Mouse (Mus musculus): ENCODE data around the gene Trpm4. TPM values are rescaled to one million over a fixed set of nuclear protein-coding genes. Genes with fewer than 3 reads are reported as not detected.

The Trpm4 gene
- polyA plus RNA-seq, 1 experiment from 2014 or later = 20.0 TPM

GRCm38 (mm10) chr7:45342081-45342480 lies 8.5 kb upstream of the Trpm4 start:
- H3K4me1 ChIP-seq = peaks cover 44% of the 10 kb centered on the region
- H3K4me2 ChIP-seq = no peak overlapping the region
- no peaks in the 10 kb centered on the region for H3K36me3 ChIP-seq
- ATAC-seq (ENCODE audit: borderline replicate concordance, extremely low read depth, low FRiP score, low TSS enrichment) = no peak
- no peak overlapping the region for H3K27ac ChIP-seq
- 90% methylated on average over 11 of the region's 11 CpGs for WGBS
- no peaks in the 10 kb centered on the region for H3K27me3 ChIP-seq
- no peak overlapping the region for H3K4me3 ChIP-seq
- H3K9ac ChIP-seq = no peak overlapping the region
- no peaks in the 10 kb centered on the region for H3K9me3 ChIP-seq

GRCm38 (mm10) chr7:45341303-45341702 lies 7.7 kb upstream of the Trpm4 start:
- H3K9me3 ChIP-seq = no peaks in the 10 kb centered on the region
- H3K9ac ChIP-seq = no peak overlapping the region
- H3K36me3 ChIP-seq = no peaks in the 10 kb centered on the region
- peak overlapping the region; percentile 35; the same call in 1 of the 2 replicates for H3K27ac ChIP-seq
- no peaks in the 10 kb centered on the region for H3K27me3 ChIP-seq
- H3K4me2 ChIP-seq = peak overlapping the region; percentile 91
- WGBS = 4% methylated on average over 8 of the region's 8 CpGs
- peak overlapping the region; percentile 55; the same call in 1 of the 2 replicates for H3K4me3 ChIP-seq
- H3K4me1 ChIP-seq = peaks cover 44% of the 10 kb centered on the region
- peak; percentile 3; the same call in 1 of the 2 replicates for ATAC-seq (ENCODE audit: borderline replicate concordance, extremely low read depth, low FRiP score, low TSS enrichment)

GRCm38 (mm10) chr7:45340669-45341068 lies 7.1 kb upstream of the Trpm4 start:
- H3K4me1 ChIP-seq = peaks cover 44% of the 10 kb centered on the region
- no peaks in the 10 kb centered on the region for H3K36me3 ChIP-seq
- peak overlapping the region; percentile 55 for H3K4me3 ChIP-seq
- H3K9me3 ChIP-seq = no peaks in the 10 kb centered on the region
- peak; percentile 25; the same call in 1 of the 2 replicates for ATAC-seq (ENCODE audit: borderline replicate concordance, extremely low read depth, low FRiP score, low TSS enrichment)
- 0% methylated on average over 11 of the region's 11 CpGs for WGBS
- H3K27ac ChIP-seq = peak overlapping the region; percentile 70
- peak overlapping the region; percentile 91 for H3K4me2 ChIP-seq
- no peaks in the 10 kb centered on the region for H3K27me3 ChIP-seq
- H3K9ac ChIP-seq = peak overlapping the region; percentile 64

GRCm38 (mm10) chr7:45340066-45340442 lies 6.5 kb upstream of the Trpm4 start:
- H3K27ac ChIP-seq = peak overlapping the region; percentile 70
- no peak for ATAC-seq (ENCODE audit: borderline replicate concordance, extremely low read depth, low FRiP score, low TSS enrichment)
- H3K27me3 ChIP-seq = no peaks in the 10 kb centered on the region
- H3K9ac ChIP-seq = peak overlapping the region; percentile 64
- peak overlapping the region; percentile 91 for H3K4me2 ChIP-seq
- no peaks in the 10 kb centered on the region for H3K9me3 ChIP-seq
- peaks cover 47% of the 10 kb centered on the region for H3K4me1 ChIP-seq
- H3K36me3 ChIP-seq = no peaks in the 10 kb centered on the region
- H3K4me3 ChIP-seq = peak overlapping the region; percentile 55
- under 1% methylated on average over 11 of the region's 11 CpGs for WGBS

- Histone ChIP-seq H3K4me2 (peak overlapping the region; percentile 91), H3K9ac (peak overlapping the region; percentile 64), H3K27me3 (no peaks in the 10 kb centered on the region), H3K27ac (peak overlapping the region; percentile 70), H3K4me3 (peak overlapping the region; percentile 55), H3K36me3 (no peaks in the 10 kb centered on the region), H3K9me3 (no peaks in the 10 kb centered on the region), H3K4me1 (peaks cover 52% of the 10 kb centered on the region)
- WGBS = 0% methylated on average over 35 of the region's 39 CpGs
- ATAC-seq (ENCODE audit: borderline replicate concordance, extremely low read depth, low FRiP score, low TSS enrichment) = peak; percentile 82
Observed at GRCm38 (mm10) chr7:45339410-45340065, 6.0 kb upstream of the Trpm4 start.

GRCm38 (mm10) chr7:45338161-45338911 lies 4.8 kb upstream of the Trpm4 start:
- peaks cover 57% of the 10 kb centered on the region for H3K4me1 ChIP-seq
- H3K27me3 ChIP-seq = no peaks in the 10 kb centered on the region
- no peaks in the 10 kb centered on the region for H3K36me3 ChIP-seq
- H3K9ac ChIP-seq = no peak overlapping the region
- H3K4me2 ChIP-seq = peak overlapping the region; percentile 91
- H3K27ac ChIP-seq = peak overlapping the region; percentile 38; the same call in 1 of the 2 replicates
- no peaks in the 10 kb centered on the region for H3K9me3 ChIP-seq
- WGBS = 3% methylated on average over 14 of the region's 14 CpGs
- peak overlapping the region; percentile 55; the same call in 1 of the 2 replicates for H3K4me3 ChIP-seq
- ATAC-seq (ENCODE audit: borderline replicate concordance, extremely low read depth, low FRiP score, low TSS enrichment) = 0 out of 2 replicates have a peak, but pooled peaks have one; percentile 1

- 14% methylated on average over 4 of the region's 4 CpGs for WGBS
- peaks cover 64% of the 10 kb centered on the region for H3K4me1 ChIP-seq
- no peak overlapping the region for H3K4me2 ChIP-seq
- no peak overlapping the region for H3K4me3 ChIP-seq
- H3K27me3 ChIP-seq = no peaks in the 10 kb centered on the region
- no peak overlapping the region for H3K27ac ChIP-seq
- no peak overlapping the region for H3K9ac ChIP-seq
- no peaks in the 10 kb centered on the region for H3K36me3 ChIP-seq
- ATAC-seq (ENCODE audit: borderline replicate concordance, extremely low read depth, low FRiP score, low TSS enrichment) = no peak
- H3K9me3 ChIP-seq = no peaks in the 10 kb centered on the region
Observed at GRCm38 (mm10) chr7:45337469-45337868, 3.9 kb upstream of the Trpm4 start.

- Histone ChIP-seq H3K4me1 (peaks cover 67% of the 10 kb centered on the region), H3K4me2 (no peak overlapping the region)
- WGBS = 87% methylated on average over 4 of the region's 4 CpGs
Observed at GRCm38 (mm10) chr7:45336319-45336718, 2.7 kb upstream of the Trpm4 start.

GRCm38 (mm10) chr7:45335056-45335455 lies 1.5 kb upstream of the Trpm4 start, which contains the start of gene Hrc:
Hrc (plus strand) TSS chr7:45335290.
- peak within 1 kb of the TSS; percentile 94; the same call in 1 of the 2 replicates for H3K27ac ChIP-seq
- H3K4me2 ChIP-seq = peak within 1 kb of the TSS; percentile 85; the same call in 1 of the 2 replicates
- 24% methylated on average over 5 of the region's 5 CpGs for WGBS
- ATAC-seq (ENCODE audit: borderline replicate concordance, extremely low read depth, low FRiP score, low TSS enrichment) = no peak
- H3K4me1 ChIP-seq = peaks cover 55% of the 10 kb centered on the region
- no peaks in the 10 kb centered on the region for H3K9me3 ChIP-seq
- H3K9ac ChIP-seq = no peak within 1 kb of the TSS
- no peaks in the 10 kb centered on the region for H3K27me3 ChIP-seq
- no peak within 1 kb of the TSS for H3K4me3 ChIP-seq
- no peaks in the 10 kb centered on the region for H3K36me3 ChIP-seq

More at GRCm38 (mm10) chr7:45336319-45336718, 2.7 kb upstream of the Trpm4 start:
- Histone ChIP-seq H3K27me3 (no peaks in the 10 kb centered on the region), H3K9me3 (no peaks in the 10 kb centered on the region), H3K36me3 (no peaks in the 10 kb centered on the region), H3K27ac (no peak overlapping the region), H3K9ac (no peak overlapping the region), H3K4me3 (no peak overlapping the region)
- ATAC-seq (ENCODE audit: borderline replicate concordance, extremely low read depth, low FRiP score, low TSS enrichment) = no peak

- no peaks in the 10 kb centered on the region for H3K9me3 ChIP-seq
- no peaks in the 10 kb centered on the region for H3K36me3 ChIP-seq
- H3K4me2 ChIP-seq = peak overlapping the region; percentile 85; the same call in 1 of the 2 replicates
- peaks cover 50% of the 10 kb centered on the region for H3K4me1 ChIP-seq
- no peak overlapping the region for H3K4me3 ChIP-seq
- no peaks in the 10 kb centered on the region for H3K27me3 ChIP-seq
- ATAC-seq (ENCODE audit: borderline replicate concordance, extremely low read depth, low FRiP score, low TSS enrichment) = no peak
- H3K9ac ChIP-seq = no peak overlapping the region
- WGBS = 8% methylated on average over 3 of the region's 3 CpGs
- 0 out of 2 replicates have a peak overlapping the region, but pooled peaks have one; percentile 10 for H3K27ac ChIP-seq
Observed at GRCm38 (mm10) chr7:45334605-45335004, 1.0 kb upstream of the Trpm4 start.

GRCm38 (mm10) chr7:45332685-45333425 lies 725 bp downstream of the Trpm4 start:
- 1% methylated on average over 22 of the region's 22 CpGs for WGBS
- Histone ChIP-seq H3K9me3 (no peaks in the 10 kb centered on the region), H3K27me3 (no peaks in the 10 kb centered on the region), H3K4me3 (peak overlapping the region; percentile 63), H3K9ac (peak overlapping the region; percentile 72), H3K4me2 (peak overlapping the region; percentile 85), H3K4me1 (peaks cover 33% of the 10 kb centered on the region), H3K36me3 (no peaks in the 10 kb centered on the region), H3K27ac (peak overlapping the region; percentile 94)
- ATAC-seq (ENCODE audit: borderline replicate concordance, extremely low read depth, low FRiP score, low TSS enrichment) = peak; percentile 64
